Mouse (Mus musculus) heart, postnatal 4 days (tissue): ENCODE data around the gene Zfp592. TPM values are rescaled to one million over a fixed set of nuclear protein-coding genes. Genes with fewer than 3 reads are reported as not detected.

Source experiments
- DNase-seq: peaks from one replicate; pipeline ENCODE4 v3.0.0; 2021
- total RNA-seq, 2 experiments: library from RNA; stranded (reverse); gene quantifications; 2 replicates each; pipeline ENCODE4 v1.2.3; 2021

The Zfp592 gene
- total RNA-seq, 2 experiments from 2014 or later, result 18.4 to 23.6 TPM

DNA sequence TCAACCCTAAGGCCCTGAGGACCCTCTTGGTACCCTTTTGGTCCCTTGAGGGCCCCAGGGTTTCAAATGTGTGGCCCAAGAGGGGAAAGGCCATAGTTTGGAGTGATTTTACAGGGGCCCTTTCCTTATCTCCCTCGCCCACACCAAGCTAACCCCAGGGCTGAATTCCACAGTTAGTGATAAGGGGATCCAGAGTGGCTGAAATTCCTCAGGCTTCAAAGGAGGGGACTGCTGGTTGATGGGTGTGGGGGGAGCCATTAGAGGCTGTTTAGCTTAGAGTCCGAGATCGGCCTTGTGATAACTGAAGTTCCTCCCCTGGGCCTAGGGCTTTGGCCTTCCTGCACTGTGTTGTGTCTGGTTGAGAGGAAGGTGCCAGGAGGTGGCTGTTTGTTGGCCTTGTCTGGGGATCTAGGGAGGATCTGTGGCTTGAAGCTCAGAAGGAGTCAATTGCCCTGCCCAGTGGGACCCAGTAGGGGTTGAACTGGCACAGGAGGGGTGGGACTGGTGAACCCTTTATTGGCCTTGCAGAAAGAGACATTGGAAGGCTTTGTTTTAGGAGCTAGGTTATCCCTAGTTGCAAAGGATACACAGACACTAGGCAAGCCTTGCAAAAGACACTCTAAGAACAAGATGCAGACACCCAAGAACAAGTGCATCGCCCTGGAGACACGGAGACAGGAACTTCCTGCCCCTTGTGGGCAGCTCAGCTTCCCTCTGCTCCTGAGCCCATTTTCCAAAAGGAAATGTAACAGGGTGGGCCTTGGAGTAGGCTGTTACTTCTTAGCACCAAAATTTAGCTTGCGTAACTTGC, 64.6 kb downstream of the Zfp592 start:
- no peak for DNase-seq

GRCm38 (mm10) chr7:81058712-81059154, 65.3 kb downstream of the Zfp592 start:
- no peak for DNase-seq

GRCm38 (mm10) chr7:81059388-81059787, 65.9 kb downstream of the Zfp592 start:
- peak; percentile 53 for DNase-seq

DNA sequence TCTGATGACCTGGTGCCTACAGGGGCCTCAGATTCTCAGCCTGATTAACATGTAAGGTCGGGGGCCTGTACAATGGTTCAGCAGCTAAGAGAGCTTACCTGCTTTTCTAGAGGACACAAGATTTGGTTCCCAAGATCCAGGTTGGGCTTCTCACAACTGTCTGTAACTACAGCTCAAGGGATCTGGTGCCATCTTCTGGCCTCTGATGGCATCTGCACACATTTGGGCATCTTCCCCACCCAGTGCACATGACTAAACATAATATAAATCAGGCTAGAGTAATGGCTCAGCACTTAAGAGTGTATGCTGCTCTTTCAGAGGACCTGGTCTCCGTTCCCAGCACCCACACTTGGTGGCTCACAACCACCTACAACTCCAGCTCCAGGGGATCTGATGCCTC, 67.4 kb downstream of the Zfp592 start:
- peak; percentile 50 for DNase-seq

DNA sequence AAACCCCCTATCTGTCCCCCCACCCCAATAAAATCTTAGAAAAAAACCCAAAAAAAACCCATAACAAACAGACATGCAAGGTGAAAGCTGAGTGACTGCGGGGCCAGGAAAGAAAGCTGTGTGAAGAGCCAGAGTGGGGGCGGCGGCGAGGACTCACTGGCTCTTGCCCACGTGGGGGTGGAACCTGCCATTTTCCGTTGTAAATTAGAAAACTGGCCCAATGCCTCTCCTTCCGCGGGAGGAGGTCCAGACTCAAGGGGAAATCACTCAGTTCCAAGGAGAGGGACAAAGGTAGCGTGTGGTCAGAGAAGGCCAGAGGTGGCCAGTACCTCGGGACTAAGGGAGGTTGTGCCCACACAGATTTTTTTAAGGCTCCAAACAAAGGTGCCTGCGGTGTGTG, 68.5 kb downstream of the Zfp592 start:
- DNase-seq, result no peak

- DNase-seq, result no peak
These were observed 69.9 kb downstream of the Zfp592 start for GRCm38 (mm10) chr7:81063332-81063731.

DNA sequence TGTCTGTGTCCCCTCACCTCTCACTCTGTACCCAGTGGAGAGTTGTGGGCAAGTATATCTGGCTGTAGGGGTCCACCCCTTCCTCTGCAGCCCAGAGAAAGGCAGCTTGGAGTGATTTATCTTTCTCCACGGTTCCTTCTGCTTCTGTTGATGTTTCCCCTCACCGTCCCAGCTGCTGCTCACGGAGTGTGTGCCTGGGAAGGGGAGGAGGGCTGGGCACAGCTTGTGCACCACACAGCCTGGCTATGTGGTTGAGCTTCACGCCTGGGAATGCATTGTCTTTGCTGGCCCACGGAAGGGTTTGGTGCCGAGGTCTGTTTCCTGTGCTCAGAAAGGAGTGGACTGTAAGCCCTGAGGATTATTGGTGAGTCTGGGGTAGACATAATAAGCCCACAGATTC, 73.2 kb downstream of the Zfp592 start:
- DNase-seq, result no peak

DNA sequence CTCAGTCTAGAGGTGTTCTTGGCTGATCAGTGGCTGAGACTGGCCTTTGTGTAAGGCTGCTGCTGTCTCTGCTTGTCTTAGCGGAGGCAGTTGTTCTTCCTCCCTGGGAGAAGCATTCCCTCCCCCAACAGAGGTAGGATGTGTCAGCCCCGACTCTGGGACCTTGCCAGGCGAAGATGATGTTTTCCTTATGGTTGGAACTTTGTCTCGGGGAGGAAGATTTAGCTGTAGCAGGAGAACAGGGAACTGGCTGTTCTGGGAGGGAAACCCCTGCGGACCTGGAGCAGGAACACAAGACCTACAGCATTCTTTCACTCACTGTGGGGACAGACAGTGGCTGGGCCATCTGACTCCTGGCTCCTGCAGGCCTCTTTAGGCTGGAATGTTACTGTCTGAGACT, 79.0 kb downstream of the Zfp592 start:
- peak; percentile 83 for DNase-seq

DNA sequence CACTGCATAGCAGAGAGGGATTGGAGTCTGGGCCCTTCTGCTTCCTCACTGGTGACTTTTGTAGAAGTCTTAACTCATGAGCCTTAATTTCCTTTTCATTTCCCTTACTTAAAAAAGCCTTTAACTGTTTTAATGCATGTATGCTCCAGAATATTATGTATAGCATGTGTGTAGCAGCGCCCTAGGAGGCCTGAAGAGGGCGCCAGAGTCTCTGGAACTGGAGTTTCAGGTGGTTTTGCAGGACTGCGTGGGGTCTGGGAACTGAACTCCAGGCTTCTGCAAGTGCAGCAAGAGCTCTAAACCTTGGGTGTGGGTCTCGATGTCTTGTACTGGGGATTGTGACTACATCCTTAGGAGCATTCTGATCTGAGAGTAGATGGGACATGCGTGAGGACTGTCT, 79.8 kb downstream of the Zfp592 start:
- DNase-seq, result no peak

- no peak for DNase-seq
These were observed 81.1 kb downstream of the Zfp592 start for GRCm38 (mm10) chr7:81074546-81074945.

DNA sequence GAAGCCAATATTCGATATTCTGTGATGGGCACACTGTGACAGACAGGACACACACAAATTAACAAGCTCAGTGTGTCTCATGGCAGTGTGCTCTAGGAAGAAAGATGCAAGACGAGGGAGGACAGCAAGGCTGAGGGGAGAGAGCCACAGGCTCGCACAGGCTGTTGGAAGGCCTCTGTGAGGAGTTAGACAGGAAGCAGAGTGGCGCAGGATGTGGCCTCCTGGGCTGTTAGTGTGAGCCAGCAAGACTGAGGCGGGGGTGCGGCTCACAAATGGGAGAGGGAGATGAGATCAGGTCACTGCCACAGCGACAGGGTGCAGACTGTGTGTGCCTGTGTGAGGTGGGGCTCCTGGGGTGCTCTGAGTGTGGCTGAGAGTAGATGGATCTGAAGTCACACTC, 81.8 kb downstream of the Zfp592 start:
- no peak for DNase-seq

DNA sequence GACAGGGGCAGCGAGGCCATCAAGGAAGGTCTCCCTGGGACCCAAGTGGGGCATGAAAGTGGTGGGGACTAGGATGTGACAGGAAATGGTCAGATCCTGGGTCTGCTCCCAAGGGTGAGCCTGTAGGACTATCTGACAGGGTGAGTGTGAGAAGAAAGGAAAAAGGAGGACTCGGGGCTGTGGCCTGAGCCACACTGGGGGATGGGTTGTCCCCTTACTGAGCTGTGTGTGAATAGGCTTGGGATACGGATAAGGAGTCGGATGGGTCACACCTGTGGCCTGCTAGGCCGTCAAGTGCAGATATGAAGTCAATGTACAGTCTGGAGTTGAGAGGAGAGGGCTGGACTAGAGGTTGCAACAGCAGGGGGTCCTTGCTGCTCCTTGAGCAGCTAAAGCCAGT, 82.3 kb downstream of the Zfp592 start:
- no peak for DNase-seq

GRCm38 (mm10) chr7:81077009-81077408, 83.5 kb downstream of the Zfp592 start:
- peak; percentile 73 for DNase-seq

DNA sequence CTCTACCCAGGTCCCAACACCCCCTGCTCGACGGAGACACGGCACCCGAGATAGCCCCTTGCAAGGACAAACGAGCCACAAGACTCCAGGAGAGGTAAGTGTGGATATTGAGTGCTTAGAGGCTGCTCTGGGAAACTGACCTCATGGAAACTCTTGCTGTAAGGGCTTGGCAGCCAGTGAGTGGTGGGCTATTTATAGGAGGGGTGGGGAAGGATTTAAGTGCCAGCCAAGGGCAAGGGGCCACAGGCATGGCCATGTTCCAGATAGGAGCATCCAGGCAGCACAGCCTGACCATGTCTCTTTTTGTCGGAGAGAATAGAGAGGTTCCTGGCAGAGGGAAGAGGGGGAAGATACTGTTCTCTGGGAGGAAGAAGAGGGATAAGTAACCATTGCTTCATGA, 85.3 kb downstream of the Zfp592 start:
- peak; percentile 77 for DNase-seq

- DNase-seq, result no peak
These were observed 100.0 kb downstream of the Zfp592 start for GRCm38 (mm10) chr7:81093420-81093965.

DNA sequence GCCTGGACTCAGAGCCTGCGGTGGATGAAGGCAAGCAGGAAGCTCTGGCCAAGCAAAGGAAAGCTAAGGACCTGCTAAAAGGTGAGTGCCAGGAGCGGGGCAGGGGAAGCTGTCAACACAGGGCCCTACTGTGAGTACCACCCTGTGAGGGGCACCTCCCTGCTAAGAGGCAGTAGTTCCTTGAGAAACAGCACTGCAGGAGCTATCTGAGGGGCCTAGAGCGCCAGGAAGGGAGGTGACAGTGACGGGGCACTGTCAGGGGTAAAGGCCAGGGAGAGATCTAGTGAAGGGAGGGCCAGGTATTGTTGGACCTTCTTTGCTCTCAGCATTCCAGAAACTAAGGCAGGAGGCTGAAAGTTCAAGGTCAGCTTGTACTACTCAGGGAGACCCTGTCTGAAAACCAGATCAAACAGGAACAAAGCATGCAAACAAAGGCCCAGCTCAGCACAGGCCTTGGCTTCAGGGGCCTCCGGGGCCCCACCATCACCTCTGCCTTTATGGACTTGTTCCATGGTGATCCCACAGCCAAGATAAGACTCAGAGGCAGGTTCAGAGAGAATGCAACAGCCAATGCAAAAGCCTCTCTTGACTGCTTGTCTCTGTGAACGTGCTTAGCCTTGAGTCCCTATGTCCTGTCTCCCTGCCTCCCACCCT, 100.8 kb downstream of the Zfp592 start:
- DNase-seq, result no peak

Other genes with a start within 250 kb of the Zfp592 start
- gene Iqgap1, start 167.7 kb upstream of the Zfp592 start, total RNA-seq, result 10 to 100 TPM; 77.6 to 84.1 TPM
- 1 to 10 TPM; 8.4 to 9.0 TPM for gene Zscan2, start 132.8 kb upstream of the Zfp592 start, total RNA-seq
- 10 to 100 TPM in 1 of 2 experiments, 1 to 10 TPM in 1; 9.2 to 11.0 TPM for gene Wdr73, start 92.4 kb upstream of the Zfp592 start, total RNA-seq
- 1 to 10 TPM; 3.1 to 3.5 TPM for gene Nmb, start 88.6 kb upstream of the Zfp592 start, total RNA-seq
- gene Sec11a, start 45.9 kb upstream of the Zfp592 start, total RNA-seq, result 10 to 100 TPM; 61.7 to 71.4 TPM
- gene Alpk3, start 63.9 kb downstream of the Zfp592 start, total RNA-seq, result 10 to 100 TPM; 95.9 to 96.8 TPM
- gene Slc28a1, start 121.1 kb downstream of the Zfp592 start, total RNA-seq, result under 1 TPM in 1 of 2 experiments, not detected in 1; 0.33 TPM
- gene Pde8a, start 219.9 kb downstream of the Zfp592 start, total RNA-seq, result 10 to 100 TPM; 15.3 to 17.0 TPM